ENCODE assay signal across 28 mouse cellular contexts in the genomic region with DNA sequence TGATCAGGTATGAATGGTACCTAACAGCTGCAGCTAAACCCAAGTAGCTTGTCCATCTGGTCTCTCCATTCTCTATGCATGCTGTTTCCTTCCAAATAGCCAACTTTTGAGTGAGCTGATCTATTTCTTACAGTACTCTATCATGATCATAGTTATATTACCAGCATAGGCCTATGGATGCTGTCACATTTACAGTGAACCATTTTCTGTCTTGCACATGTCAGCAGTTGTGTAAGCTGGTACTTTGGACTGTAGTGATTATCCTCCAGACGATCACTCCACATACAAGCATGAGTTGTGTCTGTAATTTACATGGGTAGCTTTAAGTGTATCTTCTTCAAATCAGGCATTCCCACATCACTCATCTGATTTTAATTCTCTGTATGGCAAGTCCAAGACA.
"Had no signal": no experiment of that assay in that cellular context is flagged by ENCODE, and none has a peak within 500 bp of the region (broad histone marks: within the 10 kb centered on the region; RNA-seq: fewer than 3 reads in every experiment).

No protein-coding gene starts in this region.

- H3K4me1 ChIP-seq: embryonic facial prominence, embryonic 12.5 days; embryonic facial prominence, embryonic 13.5 days; embryonic facial prominence, embryonic 15.5 days; forebrain, embryonic 10.5 days; forebrain, embryonic 12.5 days; forebrain, embryonic 13.5 days; forebrain, embryonic 15.5 days had no signal

- ATAC-seq: forebrain, embryonic 13.5 days; forebrain, embryonic 14.5 days; forebrain, embryonic 15.5 days; forebrain, embryonic 16.5 days; forebrain, postnatal 0 days had no signal

- H3K4me3 ChIP-seq: embryonic facial prominence, embryonic 10.5 days; embryonic facial prominence, embryonic 12.5 days; embryonic facial prominence, embryonic 13.5 days; embryonic facial prominence, embryonic 15.5 days; erythroblast, embryonic 14.5 days; forebrain, embryonic 10.5 days; forebrain, embryonic 12.5 days; forebrain, embryonic 13.5 days; forebrain, embryonic 15.5 days; gastrocnemius, adult 2 months had no signal

- H3K36me3 ChIP-seq: embryonic facial prominence, embryonic 10.5 days; embryonic facial prominence, embryonic 12.5 days; embryonic facial prominence, embryonic 13.5 days; embryonic facial prominence, embryonic 15.5 days; forebrain, embryonic 10.5 days; forebrain, embryonic 12.5 days; forebrain, embryonic 15.5 days had no signal

- H3K9me3 ChIP-seq: embryonic facial prominence, embryonic 10.5 days; embryonic facial prominence, embryonic 12.5 days; embryonic facial prominence, embryonic 15.5 days; forebrain, embryonic 10.5 days; forebrain, embryonic 12.5 days; forebrain, embryonic 13.5 days; forebrain, embryonic 15.5 days had no signal

- H3K4me2 ChIP-seq: embryonic facial prominence, embryonic 12.5 days; embryonic facial prominence, embryonic 13.5 days; embryonic facial prominence, embryonic 15.5 days; forebrain, embryonic 12.5 days; forebrain, embryonic 13.5 days; forebrain, embryonic 15.5 days had no signal

- DNase-seq: cerebellum, adult 2 months; cerebellum, adult 8-10 months; cerebellum, adult 9-10 months; cerebellum, adult 9-11 months; cerebellum, postnatal 10 days; cerebellum, postnatal 14 days; cerebellum, postnatal 25 days; cerebellum, postnatal 36 days; embryo, embryonic 11 days; forebrain, postnatal 0 days; gastrocnemius, adult 2 months; gastrocnemius, postnatal 10 days; gastrocnemius, postnatal 14 days; gastrocnemius, postnatal 25 days; gastrocnemius, postnatal 36 days; heart, adult 11 months; heart, adult 18-20 months had no signal

- H3K27ac ChIP-seq: embryonic facial prominence, embryonic 10.5 days; embryonic facial prominence, embryonic 12.5 days; embryonic facial prominence, embryonic 13.5 days; embryonic facial prominence, embryonic 15.5 days; forebrain, embryonic 10.5 days; forebrain, embryonic 12.5 days; forebrain, embryonic 13.5 days; forebrain, embryonic 15.5 days; gastrocnemius, adult 2 months had no signal

- H3K27me3 ChIP-seq: embryonic facial prominence, embryonic 12.5 days; embryonic facial prominence, embryonic 13.5 days; embryonic facial prominence, embryonic 15.5 days; forebrain, embryonic 12.5 days; forebrain, embryonic 13.5 days; forebrain, embryonic 15.5 days had no signal

- H3K9ac ChIP-seq: embryonic facial prominence, embryonic 12.5 days; embryonic facial prominence, embryonic 13.5 days; embryonic facial prominence, embryonic 15.5 days; forebrain, embryonic 12.5 days; forebrain, embryonic 13.5 days; forebrain, embryonic 15.5 days; forebrain, postnatal 0 days had no signal
